Mouse (Mus musculus): ENCODE results near the gene Ubp1.

- no peak for TF ChIP-seq CTCF (IDR thresholded peaks at IDR 0.05; ENCODE audit: borderline replicate concordance, extremely low read depth, insufficient read depth, insufficient read length)
- TF ChIP-seq POLR2A (IDR thresholded peaks at IDR 0.05; ENCODE audit: borderline replicate concordance, extremely low read depth, insufficient read depth, insufficient read length, poor library complexity, severe bottlenecking): no peak
These were observed 45.5 kb downstream of the Ubp1 start for GRCm38 (mm10) chr9:113976264-113976663.
